In the genomic region with DNA sequence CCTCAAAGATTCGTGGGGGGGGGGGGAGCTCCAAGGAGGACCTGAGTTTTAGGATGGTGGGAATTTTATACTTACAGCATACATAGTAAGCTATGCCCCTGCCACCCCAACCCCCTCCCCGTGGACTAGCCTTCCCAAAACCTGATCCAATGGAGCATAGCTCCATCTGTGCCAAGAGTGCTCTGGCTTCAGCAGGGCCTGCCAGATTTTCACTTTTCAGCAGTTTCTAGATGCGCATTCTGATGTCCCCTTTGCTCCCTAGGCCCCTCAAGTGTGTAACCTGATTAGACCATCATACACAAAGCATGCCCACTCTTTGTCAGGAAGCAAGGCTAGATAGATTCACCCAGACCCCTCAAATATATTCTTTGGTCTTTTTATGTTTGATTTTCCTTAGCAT, we compare ENCODE assay signal across 13 mouse cellular contexts. TPM values are rescaled to one million over a fixed set of nuclear protein-coding genes. Genes with fewer than 3 reads are reported as not detected.
DNase-seq lines count a peak whose midpoint lies in the region; ATAC-seq lines count a peak whose summit lies in the region.
"Had no signal": no experiment of that assay in that cellular context is flagged by ENCODE, and none has a peak within 500 bp of the region (broad histone marks: within the 10 kb centered on the region; RNA-seq: fewer than 3 reads in every experiment).

No protein-coding gene starts in this region.

- 0 out of 2 replicates have a peak overlapping the region, but pooled peaks have one; percentile 3 for H3K27ac ChIP-seq in heart, embryonic 13.5 days (replicated peaks)
- H3K27ac ChIP-seq in midbrain, embryonic 11.5 days (ENCODE audit: low read depth, low read length): no peak overlapping the region
- no peak overlapping the region for H3K27ac ChIP-seq in midbrain, embryonic 14.5 days (replicated peaks; ENCODE audit: low read depth, low read length)
- H3K27ac ChIP-seq in hindbrain, embryonic 13.5 days: no peak overlapping the region
- no peak overlapping the region for H3K27ac ChIP-seq in midbrain, embryonic 13.5 days

- H3K9me3 ChIP-seq in heart, embryonic 13.5 days: no peaks in the 10 kb centered on the region
- H3K9me3 ChIP-seq in midbrain, embryonic 11.5 days (ENCODE audit: control insufficient read depth, low read length): no peaks in the 10 kb centered on the region
- 0 out of 2 replicates have a peak, but pooled peaks cover 3% of the 10 kb centered on the region for H3K9me3 ChIP-seq in midbrain, embryonic 14.5 days (ENCODE audit: control insufficient read depth, low read length)
- H3K9me3 ChIP-seq in hindbrain, embryonic 13.5 days: no peaks in the 10 kb centered on the region
- H3K9me3 ChIP-seq in midbrain, embryonic 13.5 days: no peaks in the 10 kb centered on the region
- H3K9me3 ChIP-seq: heart, embryonic 15.5 days; intestine, embryonic 15.5 days had no signal

- no peaks in the 10 kb centered on the region for H3K36me3 ChIP-seq in heart, embryonic 13.5 days
- H3K36me3 ChIP-seq in midbrain, embryonic 11.5 days (ENCODE audit: control insufficient read depth, insufficient read depth, low read length): no peaks in the 10 kb centered on the region
- no peaks in the 10 kb centered on the region for H3K36me3 ChIP-seq in midbrain, embryonic 14.5 days (ENCODE audit: control insufficient read depth, insufficient read depth, low read length)
- no peaks in the 10 kb centered on the region for H3K36me3 ChIP-seq in hindbrain, embryonic 13.5 days
- H3K36me3 ChIP-seq in midbrain, embryonic 13.5 days: no peaks in the 10 kb centered on the region
- H3K36me3 ChIP-seq: heart, embryonic 15.5 days; intestine, embryonic 15.5 days had no signal

- H3K4me3 ChIP-seq in heart, embryonic 13.5 days: no peak overlapping the region
- H3K4me3 ChIP-seq in midbrain, embryonic 11.5 days (ENCODE audit: low read depth, low read length): no peak overlapping the region
- no peak overlapping the region for H3K4me3 ChIP-seq in midbrain, embryonic 14.5 days (replicated peaks; ENCODE audit: low read depth, low read length)
- H3K4me3 ChIP-seq in hindbrain, embryonic 13.5 days: no peak overlapping the region
- no peak overlapping the region for H3K4me3 ChIP-seq in midbrain, embryonic 13.5 days (replicated peaks)
- H3K4me3 ChIP-seq: heart, embryonic 15.5 days; intestine, embryonic 15.5 days had no signal

- 51% methylated on average over 3 of the region's 3 CpGs for WGBS in heart, embryonic 13.5 days
- WGBS in midbrain, embryonic 11.5 days: 14% methylated on average over 3 of the region's 3 CpGs
- WGBS in midbrain, embryonic 14.5 days: 19% methylated on average over 3 of the region's 3 CpGs
- WGBS in hindbrain, embryonic 13.5 days: 18% methylated on average over 3 of the region's 3 CpGs
- WGBS in midbrain, embryonic 13.5 days: 22% methylated on average over 3 of the region's 3 CpGs

- peak overlapping the region; percentile 37 for H3K9ac ChIP-seq in heart, embryonic 13.5 days
- no peak overlapping the region for H3K9ac ChIP-seq in midbrain, embryonic 11.5 days (ENCODE audit: low read length)
- no peak overlapping the region for H3K9ac ChIP-seq in midbrain, embryonic 14.5 days (replicated peaks; ENCODE audit: low read length)
- H3K9ac ChIP-seq in hindbrain, embryonic 13.5 days: 0 out of 2 replicates have a peak overlapping the region, but pooled peaks have one; percentile 13
- no peak overlapping the region for H3K9ac ChIP-seq in midbrain, embryonic 13.5 days (replicated peaks)
- H3K9ac ChIP-seq: heart, embryonic 15.5 days; intestine, embryonic 15.5 days had no signal

- no peak for DNase-seq in heart, adult 8-10 months (ENCODE audit: low spot score)
- DNase-seq in midbrain, embryonic 11.5 days (ENCODE audit: low spot score, missing footprints): no peak
- DNase-seq in midbrain, embryonic 14.5 days: no peak
- no peak for DNase-seq in T-cell, adult 2 months (ENCODE audit: low spot score)
- DNase-seq: cerebellum, adult 11-12 months; lung, postnatal 10 days; spleen, adult 18-20 months had no signal

- no peak overlapping the region for H3K4me2 ChIP-seq in heart, embryonic 13.5 days
- no peak overlapping the region for H3K4me2 ChIP-seq in midbrain, embryonic 11.5 days
- H3K4me2 ChIP-seq in midbrain, embryonic 14.5 days (ENCODE audit: low read length): no peak overlapping the region
- H3K4me2 ChIP-seq in hindbrain, embryonic 13.5 days: no peak overlapping the region
- no peak overlapping the region for H3K4me2 ChIP-seq in midbrain, embryonic 13.5 days (replicated peaks)

- peaks cover 40% of the 10 kb centered on the region for H3K27me3 ChIP-seq in heart, embryonic 13.5 days (replicated peaks)
- H3K27me3 ChIP-seq in midbrain, embryonic 11.5 days (ENCODE audit: control insufficient read depth, insufficient read depth, low read length): peaks cover 21% of the 10 kb centered on the region
- H3K27me3 ChIP-seq in midbrain, embryonic 14.5 days (ENCODE audit: control insufficient read depth, insufficient read depth, low read length): peaks cover 16% of the 10 kb centered on the region
- H3K27me3 ChIP-seq in hindbrain, embryonic 13.5 days: peaks cover 58% of the 10 kb centered on the region
- H3K27me3 ChIP-seq in midbrain, embryonic 13.5 days: peaks cover 40% of the 10 kb centered on the region

- ATAC-seq in heart, embryonic 13.5 days (ENCODE audit: extremely low read depth, insufficient number of reproducible peaks, low FRiP score, low TSS enrichment): no peak
- peak; percentile 25; the same call in 1 of the 2 replicates for ATAC-seq in midbrain, embryonic 11.5 days (ENCODE audit: low FRiP score)
- no peak for ATAC-seq in midbrain, embryonic 14.5 days (ENCODE audit: low FRiP score, low TSS enrichment)
- no peak for ATAC-seq in hindbrain, embryonic 13.5 days (ENCODE audit: low FRiP score)
- 0 out of 2 replicates have a peak, but pooled peaks have one; percentile 8 for ATAC-seq in midbrain, embryonic 13.5 days

- H3K4me1 ChIP-seq in heart, embryonic 13.5 days: peaks cover 45% of the 10 kb centered on the region
- peaks cover 10% of the 10 kb centered on the region for H3K4me1 ChIP-seq in midbrain, embryonic 11.5 days (ENCODE audit: control insufficient read depth, insufficient read depth, low read length)
- peaks cover 10% of the 10 kb centered on the region; the same call in 1 of the 2 replicates for H3K4me1 ChIP-seq in midbrain, embryonic 14.5 days (ENCODE audit: control insufficient read depth, insufficient read depth, low read length)
- H3K4me1 ChIP-seq in hindbrain, embryonic 13.5 days (replicated peaks): peaks cover 33% of the 10 kb centered on the region
- peaks cover 22% of the 10 kb centered on the region for H3K4me1 ChIP-seq in midbrain, embryonic 13.5 days (replicated peaks)

RNA-seq across cellular contexts. Expression of gene Efhd1, which starts 6.0 kb away (rescaled TPM):
- polyA plus RNA-seq in heart, embryonic 13.5 days (2015; fragmentation: Nextera tagmentation; extraction: Ambion mirVana): 0.14 and 0.29 TPM in 2 replicates
- total RNA-seq in heart, adult 8-10 months (2022): 1 to 10 TPM; 3.3 to 7.2 (median 4.5) TPM
- polyA plus RNA-seq in midbrain, embryonic 11.5 days (2014; fragmentation: Nextera tagmentation; extraction: Ambion mirVana): 0.58 and 0.83 TPM in 2 replicates
- 1.8 and 1.9 TPM in 2 replicates for polyA plus RNA-seq in midbrain, embryonic 14.5 days (2014; fragmentation: Nextera tagmentation; extraction: Ambion mirVana)
- 1.3 and 1.5 TPM in 2 replicates for polyA plus RNA-seq in hindbrain, embryonic 13.5 days (2015; fragmentation: Nextera tagmentation; extraction: Ambion mirVana)
- polyA plus RNA-seq in midbrain, embryonic 13.5 days (2015; fragmentation: Nextera tagmentation; extraction: Ambion mirVana): 0.51 and 1.0 TPM in 2 replicates
- total RNA-seq: liver, adult 2 months had no signal

RNA-seq across cellular contexts. Expression of gene Eif4e2, which starts 56.5 kb away (rescaled TPM):
- 120 and 123 TPM in 2 replicates for polyA plus RNA-seq in heart, embryonic 13.5 days (2015; fragmentation: Nextera tagmentation; extraction: Ambion mirVana)
- total RNA-seq in heart, adult 8-10 months (2022): 10 to 100 TPM; 44.0 to 56.1 (median 49.0) TPM
- polyA plus RNA-seq in midbrain, embryonic 11.5 days (2014; fragmentation: Nextera tagmentation; extraction: Ambion mirVana): 130 and 135 TPM in 2 replicates
- polyA plus RNA-seq in midbrain, embryonic 14.5 days (2014; fragmentation: Nextera tagmentation; extraction: Ambion mirVana): 53.5 and 75.5 TPM in 2 replicates
- polyA plus RNA-seq in hindbrain, embryonic 13.5 days (2015; fragmentation: Nextera tagmentation; extraction: Ambion mirVana): 105 and 106 TPM in 2 replicates
- 110 TPM in 2 replicates for polyA plus RNA-seq in midbrain, embryonic 13.5 days (2015; fragmentation: Nextera tagmentation; extraction: Ambion mirVana)

RNA-seq across cellular contexts. Expression of gene Gigyf2, which starts 56.6 kb away (rescaled TPM):
- polyA plus RNA-seq in heart, embryonic 13.5 days (2015; fragmentation: Nextera tagmentation; extraction: Ambion mirVana): 27.7 and 30.1 TPM in 2 replicates
- 10 to 100 TPM; 38.0 to 48.5 (median 40.4) TPM for total RNA-seq in heart, adult 8-10 months (2022)
- 50.7 and 51.9 TPM in 2 replicates for polyA plus RNA-seq in midbrain, embryonic 11.5 days (2014; fragmentation: Nextera tagmentation; extraction: Ambion mirVana)
- 69.0 and 70.9 TPM in 2 replicates for polyA plus RNA-seq in midbrain, embryonic 14.5 days (2014; fragmentation: Nextera tagmentation; extraction: Ambion mirVana)
- 75.2 and 79.7 TPM in 2 replicates for polyA plus RNA-seq in hindbrain, embryonic 13.5 days (2015; fragmentation: Nextera tagmentation; extraction: Ambion mirVana)
- 70.6 and 74.5 TPM in 2 replicates for polyA plus RNA-seq in midbrain, embryonic 13.5 days (2015; fragmentation: Nextera tagmentation; extraction: Ambion mirVana)

Comparison
In these comparisons a context has a peak if more than half of its experiments do, and no peak if none do; other contexts are left out.
1. ATAC-seq: peak in midbrain, embryonic 11.5 days (single experiment) and midbrain, embryonic 13.5 days (single experiment); none in heart, embryonic 13.5 days (single experiment), midbrain, embryonic 14.5 days (single experiment) and hindbrain, embryonic 13.5 days (single experiment).
2. H3K9ac ChIP-seq: peak in heart, embryonic 13.5 days (single experiment) and hindbrain, embryonic 13.5 days (single experiment); none in midbrain, embryonic 11.5 days (single experiment), midbrain, embryonic 14.5 days (single experiment) and midbrain, embryonic 13.5 days (single experiment).